Mouse (Mus musculus) naive thymus-derived CD4-positive, alpha-beta T cell, adult 2 months (primary cell): ENCODE measurements at regions not wholly inside any gene's neighbourhood (a gene's known extent, or its start where the extent isn't known, plus 50 kb on each side); places are given as distances from the start of the nearest gene placed in this dataset.

Experiments
- DNase-seq: peaks from one replicate; pipeline ENCODE4 v3.0.0-alpha.2; 2011; ENCODE audit warnings: low read depth

DNA sequence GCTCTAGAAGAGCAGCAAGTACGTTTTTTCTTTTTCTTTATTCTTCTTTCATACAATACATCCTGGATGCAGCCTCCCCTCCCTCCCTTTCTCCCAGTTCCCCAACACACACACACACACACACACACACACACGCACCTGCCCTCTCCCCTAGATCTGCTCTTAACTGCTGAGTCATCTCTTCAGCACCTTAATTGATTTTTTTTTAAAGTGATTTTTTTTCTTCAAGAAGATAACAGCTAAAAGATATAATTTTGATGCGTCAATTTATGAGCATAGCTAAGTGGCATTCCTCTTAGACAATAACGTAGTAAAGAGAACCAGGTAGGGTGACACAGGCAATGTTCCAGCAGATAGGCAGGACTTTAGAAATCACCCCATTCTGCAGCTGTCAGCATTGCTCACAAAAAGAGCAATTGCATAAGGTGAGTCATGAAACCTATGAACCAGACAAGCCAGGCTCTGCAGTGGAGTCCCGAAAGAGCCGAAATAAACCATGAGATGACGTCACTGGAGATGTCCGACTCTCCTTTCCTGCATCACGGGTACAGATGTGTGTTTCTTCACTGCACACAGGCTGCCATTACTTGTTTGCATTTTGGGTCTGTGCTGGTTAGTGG is 63.9 kb upstream of the Tnrc6a start:
- DNase-seq, result no peak

DNA sequence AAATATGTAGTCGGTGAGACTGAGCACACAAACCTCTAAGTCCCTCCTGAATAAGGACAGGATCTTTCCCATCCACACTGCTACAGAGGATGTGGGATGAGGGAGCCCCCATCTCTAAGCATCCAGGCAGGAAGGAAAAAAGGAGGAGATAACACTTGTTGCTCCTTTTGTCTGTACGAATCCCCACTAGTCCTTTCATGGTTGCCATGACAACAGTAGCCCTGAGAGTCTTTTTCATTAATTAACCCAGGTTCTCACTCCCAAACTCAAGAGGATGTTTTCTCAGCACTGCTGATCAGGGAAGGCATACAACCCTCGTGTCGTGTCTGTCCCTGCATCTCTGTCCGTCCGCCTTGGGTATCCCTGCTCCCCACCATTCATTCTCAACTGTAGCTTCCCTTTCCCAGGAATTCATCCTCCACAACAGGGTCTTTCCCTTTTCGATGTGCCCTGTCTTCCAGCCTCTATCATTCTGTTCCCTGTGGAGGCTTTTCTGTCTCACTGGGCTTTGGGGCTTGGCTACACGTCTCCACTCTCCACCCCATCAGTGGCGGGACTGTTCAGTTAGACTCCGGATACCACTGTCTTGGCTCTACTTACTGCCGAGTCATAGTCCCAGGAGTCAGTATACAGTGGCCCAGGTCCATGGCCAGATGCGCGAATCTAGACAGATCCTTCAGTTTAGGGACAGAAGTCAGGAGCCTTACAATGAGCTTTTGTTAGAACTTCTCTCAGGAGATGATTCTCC is 60.2 kb upstream of the Tnrc6a start:
- DNase-seq, result no peak

DNA sequence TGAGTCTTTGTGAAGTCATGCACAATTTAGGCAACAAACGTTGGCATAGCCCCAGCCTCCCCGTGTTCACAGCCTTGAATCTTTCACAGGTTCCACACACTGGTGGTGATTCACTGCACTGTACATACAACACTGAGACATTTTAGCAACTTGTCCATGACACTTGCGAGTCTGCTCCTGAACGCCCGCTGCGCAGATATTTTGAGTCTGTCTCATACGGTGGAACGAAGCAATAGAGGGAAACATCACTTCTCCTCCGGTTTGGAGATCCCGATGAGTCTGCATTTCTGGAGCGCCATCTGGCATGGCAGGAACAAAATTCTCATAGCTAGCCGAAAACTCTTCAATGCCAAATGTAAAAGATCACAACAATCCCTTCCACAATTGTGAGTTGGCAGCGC is 57.7 kb upstream of the Tnrc6a start:
- DNase-seq, result no peak

DNA sequence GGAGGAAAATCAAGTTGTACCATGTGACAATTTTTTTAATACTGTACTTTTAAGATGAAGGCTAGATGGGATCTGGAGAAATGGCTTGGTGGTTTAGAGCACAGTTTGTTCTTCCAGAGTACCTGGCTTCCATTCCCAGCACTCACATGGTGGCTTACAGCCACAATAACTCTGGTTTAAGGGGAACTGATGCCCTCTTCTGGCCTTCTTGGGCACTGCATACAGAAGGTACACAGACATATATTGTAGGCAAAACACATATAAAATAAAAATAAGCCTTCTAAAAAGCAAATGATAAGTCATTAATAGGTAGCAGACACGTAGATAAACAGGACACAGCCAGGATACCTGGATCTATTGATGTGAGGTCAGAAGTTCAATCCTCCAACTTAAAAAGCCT is 56.3 kb upstream of the Tnrc6a start:
- peak; percentile 3 for DNase-seq

DNA sequence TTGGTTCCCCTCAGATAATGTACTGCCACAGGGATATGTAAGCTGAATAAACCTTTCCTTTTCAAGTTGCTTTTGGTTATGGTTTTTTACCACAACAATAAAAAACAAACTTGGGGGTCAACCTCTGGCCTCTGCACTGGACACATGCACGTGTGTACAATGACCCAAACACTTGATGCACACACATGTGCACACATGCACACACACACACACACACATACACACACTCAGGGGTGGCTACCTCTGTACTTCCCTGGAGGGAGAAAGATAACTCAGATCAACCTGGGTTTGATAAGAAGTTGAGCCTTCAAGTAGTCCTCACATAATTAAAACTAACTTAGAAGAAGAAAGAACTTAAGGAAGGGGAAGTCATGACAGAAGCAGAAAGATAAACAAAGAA is 55.4 kb upstream of the Tnrc6a start:
- DNase-seq, result no peak

DNA sequence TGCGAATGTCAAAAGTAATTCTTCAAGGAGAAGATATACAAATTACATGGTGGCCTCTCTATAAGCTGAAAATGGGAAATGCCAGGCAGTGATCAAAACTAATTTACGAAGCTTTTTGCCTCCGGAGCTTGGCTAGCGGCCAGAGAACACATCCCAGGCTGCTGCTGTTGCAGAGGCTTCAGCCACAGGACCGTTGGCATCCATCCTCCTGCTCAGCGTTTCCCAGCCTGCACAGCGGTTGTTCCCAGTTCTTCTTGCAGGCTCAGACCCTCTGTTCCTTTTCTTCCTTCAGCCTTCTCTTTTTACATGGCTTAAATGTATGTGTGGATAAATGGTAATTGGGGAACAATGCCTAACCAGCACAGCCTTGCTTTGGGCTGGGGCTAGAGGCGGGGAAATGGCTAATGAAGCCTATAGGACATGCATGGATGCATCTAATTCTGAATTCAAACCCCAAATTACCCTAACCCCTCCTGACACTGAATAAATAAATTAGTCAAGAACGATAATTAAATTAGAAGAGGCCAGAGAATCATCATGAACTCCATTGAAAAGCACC is 54.9 kb upstream of the Tnrc6a start:
- DNase-seq, result no peak

DNA sequence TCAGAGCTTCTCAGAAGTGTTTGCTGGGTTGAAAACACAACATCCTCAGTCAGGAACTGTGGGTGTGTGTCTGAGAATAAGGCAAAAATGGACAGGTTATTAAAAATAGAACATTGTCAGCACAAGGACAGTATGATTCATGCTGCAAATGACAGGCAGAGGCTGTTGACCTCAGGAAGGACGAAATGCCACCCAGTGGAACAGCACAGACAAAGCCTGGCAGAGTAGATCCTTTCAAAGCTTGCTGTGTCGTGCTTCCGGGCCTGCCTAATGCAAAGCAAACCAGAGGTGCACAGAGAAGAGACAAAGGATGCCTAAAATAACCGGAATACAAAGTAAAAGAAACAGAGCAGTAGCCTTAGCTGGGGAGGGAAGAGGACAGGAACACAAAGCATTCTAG is 54.4 kb upstream of the Tnrc6a start:
- no peak for DNase-seq

DNA sequence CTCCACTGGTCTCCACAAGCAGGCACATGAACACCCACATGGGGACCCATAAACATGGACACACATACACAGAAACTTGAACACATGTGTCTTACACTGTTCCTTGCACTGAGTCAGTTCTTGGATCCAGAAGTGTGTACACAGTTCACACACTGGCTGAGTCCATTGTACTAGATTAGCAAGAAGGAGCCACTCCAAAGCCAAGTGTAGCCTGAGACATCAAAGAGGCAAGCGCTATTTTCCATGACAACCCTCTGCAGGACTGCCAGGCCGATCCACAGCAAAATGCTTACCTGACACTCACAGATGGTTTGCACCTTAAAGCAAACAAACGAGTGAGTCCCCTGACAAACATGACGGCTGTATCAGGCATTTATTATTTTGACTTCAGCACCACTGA is 52.8 kb upstream of the Tnrc6a start:
- no peak for DNase-seq
